Mouse (Mus musculus) erythroblast, embryonic 14.5 days (primary cell): ENCODE measurements around the gene Gm37240.

ENCODE experiments used
- GATA1 ChIP-seq: IDR thresholded peaks from 2 replicates; pipeline ENCODE4 v1.6.1; 2012; ENCODE audit warnings: low read length, inconsistent platforms, mixed read lengths
- TAL1 ChIP-seq: IDR thresholded peaks from 3 replicates; pipeline ENCODE4 v1.6.1; 2012; ENCODE audit warnings: low read length, inconsistent platforms, mixed read lengths

GRCm38 (mm10) chr3:84536987-84537386, 1350.3 kb downstream of the Gm37240 start:
- no peak for TF ChIP-seq TAL1
- TF ChIP-seq GATA1, result no peak
